Mouse (Mus musculus): ENCODE measurements around the gene Pttg1ip. TPM values are rescaled to one million over a fixed set of nuclear protein-coding genes. Genes with fewer than 3 reads are reported as not detected.

Pttg1ip gene
- polyA plus RNA-seq, 1 experiment from 2014 or later: 104 TPM

DNA sequence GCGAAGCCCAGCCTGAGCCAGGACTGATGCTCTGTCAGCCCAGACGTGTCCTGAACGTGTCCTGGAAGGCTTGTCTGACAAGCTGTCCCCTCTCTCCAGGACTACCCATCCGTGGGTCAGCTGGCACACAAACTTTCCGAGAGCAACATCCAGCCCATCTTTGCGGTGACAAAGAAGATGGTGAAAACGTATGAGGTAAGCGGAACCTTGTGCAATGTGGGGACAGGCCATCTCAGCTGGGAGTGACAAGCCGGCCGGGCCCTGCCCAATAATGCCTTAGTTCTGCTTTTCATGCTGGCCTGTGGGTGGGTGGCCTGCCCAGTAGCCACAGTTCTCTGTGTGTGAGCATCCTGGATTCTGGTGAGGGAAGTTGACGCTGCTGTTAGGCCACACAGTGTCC lies 30.6 kb upstream of the Pttg1ip start:
- Histone ChIP-seq H3K4me2 (no peak overlapping the region), H3K9me3 (replicated peaks) (no peaks in the 10 kb centered on the region), H3K36me3 (no peaks in the 10 kb centered on the region), H3K27ac (ENCODE audit: poor library complexity, severe bottlenecking) (no peak overlapping the region), H3K4me3 (no peak overlapping the region), H3K27me3 (replicated peaks) (no peaks in the 10 kb centered on the region), H3K9ac (no peak overlapping the region), H3K4me1 (replicated peaks) (peaks cover 9% of the 10 kb centered on the region; the same call in 1 of the 2 replicates)
- ATAC-seq (ENCODE audit: insufficient number of reproducible peaks, low FRiP score): no peak
- 64% methylated on average over 11 of the region's 11 CpGs for WGBS

DNA sequence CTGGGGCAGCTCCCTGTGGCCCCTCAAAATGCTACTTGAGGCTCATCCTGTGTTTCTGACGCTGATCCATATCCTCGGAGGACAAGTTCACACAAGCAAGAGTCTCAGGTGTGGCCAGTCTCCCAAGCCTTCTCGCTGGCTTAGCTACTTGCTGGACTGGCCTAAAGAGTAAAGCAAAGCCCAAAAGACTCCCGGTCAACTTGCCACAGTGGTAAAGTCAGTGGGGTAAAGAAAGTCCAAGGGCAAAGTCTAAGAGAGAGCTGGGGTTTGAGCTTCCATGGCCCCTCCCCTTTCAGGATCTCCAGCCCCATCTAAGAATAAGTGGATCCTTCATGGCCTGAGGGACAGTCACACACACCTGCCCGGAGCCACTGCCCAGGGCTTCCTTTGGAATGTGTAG lies 29.4 kb upstream of the Pttg1ip start:
- peaks cover 9% of the 10 kb centered on the region; the same call in 1 of the 2 replicates for H3K4me1 ChIP-seq (replicated peaks)
- WGBS: 79% methylated on average over 5 of the region's 5 CpGs
- ATAC-seq (ENCODE audit: insufficient number of reproducible peaks, low FRiP score): no peak
- no peak overlapping the region for H3K4me2 ChIP-seq
- no peaks in the 10 kb centered on the region for H3K36me3 ChIP-seq
- no peak overlapping the region for H3K27ac ChIP-seq (ENCODE audit: poor library complexity, severe bottlenecking)
- H3K27me3 ChIP-seq (replicated peaks): no peaks in the 10 kb centered on the region; the same call in 1 of the 2 replicates
- H3K4me3 ChIP-seq: no peak overlapping the region
- no peak overlapping the region for H3K9ac ChIP-seq
- no peaks in the 10 kb centered on the region for H3K9me3 ChIP-seq (replicated peaks)

DNA sequence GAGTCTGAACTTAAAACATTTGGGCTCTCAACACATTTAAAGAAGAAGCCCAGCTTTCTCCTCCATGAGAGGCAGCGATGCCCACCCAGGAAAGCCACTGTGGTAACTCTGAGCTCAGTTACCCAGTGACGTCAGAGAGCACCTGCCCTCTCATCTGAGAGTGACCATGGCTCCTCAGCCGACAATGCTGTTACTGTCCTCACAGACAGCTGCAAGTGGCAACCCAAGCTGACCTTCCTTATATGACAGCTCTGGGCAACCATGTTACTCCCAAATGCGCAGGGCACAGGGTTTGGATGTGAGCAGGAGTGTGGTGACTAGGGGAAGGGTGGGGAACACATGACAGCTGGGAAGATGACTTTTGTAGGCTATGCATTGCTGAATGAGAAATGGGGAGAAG lies 28.2 kb upstream of the Pttg1ip start:
- ATAC-seq (ENCODE audit: insufficient number of reproducible peaks, low FRiP score): no peak
- Histone ChIP-seq H3K4me2 (no peak overlapping the region), H3K27ac (ENCODE audit: poor library complexity, severe bottlenecking) (no peak overlapping the region), H3K36me3 (no peaks in the 10 kb centered on the region), H3K4me3 (no peak overlapping the region), H3K27me3 (replicated peaks) (no peaks in the 10 kb centered on the region; the same call in 1 of the 2 replicates), H3K9ac (no peak overlapping the region), H3K4me1 (replicated peaks) (peaks cover 9% of the 10 kb centered on the region; the same call in 1 of the 2 replicates), H3K9me3 (replicated peaks) (no peaks in the 10 kb centered on the region)
- WGBS: 75% methylated on average over 4 of the region's 4 CpGs

GRCm38 (mm10) chr10:77554918-77555317 lies 26.6 kb upstream of the Pttg1ip start:
- no peaks in the 10 kb centered on the region for H3K9me3 ChIP-seq (replicated peaks)
- no peak overlapping the region for H3K4me3 ChIP-seq
- no peaks in the 10 kb centered on the region for H3K4me1 ChIP-seq (replicated peaks)
- ATAC-seq (ENCODE audit: insufficient number of reproducible peaks, low FRiP score): no peak
- H3K4me2 ChIP-seq: no peak overlapping the region
- H3K9ac ChIP-seq: no peak overlapping the region
- H3K27ac ChIP-seq (ENCODE audit: poor library complexity, severe bottlenecking): no peak overlapping the region
- 69% methylated on average over 4 of the region's 4 CpGs for WGBS
- no peaks in the 10 kb centered on the region for H3K36me3 ChIP-seq
- H3K27me3 ChIP-seq (replicated peaks): peaks cover 2% of the 10 kb centered on the region; the same call in 1 of the 2 replicates

DNA sequence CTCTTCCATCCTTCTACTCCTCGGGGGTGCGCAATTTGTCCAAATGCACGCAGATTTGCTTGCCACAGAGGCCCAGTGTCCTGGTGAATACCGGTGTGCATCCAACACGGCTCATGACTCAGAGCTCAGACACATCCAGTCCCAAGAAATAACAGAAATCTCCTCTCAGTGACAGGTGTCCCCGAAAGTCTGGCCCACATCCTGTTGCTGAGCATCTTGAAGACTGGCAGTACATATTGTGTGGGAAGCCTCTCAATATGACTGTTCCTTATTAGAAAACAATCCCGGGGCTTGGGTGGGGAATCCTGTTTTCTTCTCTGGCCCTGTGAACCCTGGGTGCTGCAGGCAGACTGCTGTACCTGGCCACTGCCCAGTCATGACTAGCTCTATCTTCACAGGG lies 24.9 kb upstream of the Pttg1ip start:
- no peak overlapping the region for H3K4me2 ChIP-seq
- H3K9ac ChIP-seq: no peak overlapping the region
- H3K4me1 ChIP-seq (replicated peaks): peaks cover 8% of the 10 kb centered on the region
- H3K9me3 ChIP-seq (replicated peaks): no peaks in the 10 kb centered on the region
- WGBS: 85% methylated on average over 7 of the region's 7 CpGs
- H3K27me3 ChIP-seq (replicated peaks): peaks cover 6% of the 10 kb centered on the region
- H3K4me3 ChIP-seq: no peak overlapping the region
- no peak for ATAC-seq (ENCODE audit: insufficient number of reproducible peaks, low FRiP score)
- no peaks in the 10 kb centered on the region for H3K36me3 ChIP-seq
- no peak overlapping the region for H3K27ac ChIP-seq (ENCODE audit: poor library complexity, severe bottlenecking)

GRCm38 (mm10) chr10:77557641-77558040 lies 23.9 kb upstream of the Pttg1ip start:
- Histone ChIP-seq H3K27me3 (replicated peaks) (peaks cover 6% of the 10 kb centered on the region), H3K4me3 (no peak overlapping the region), H3K36me3 (no peaks in the 10 kb centered on the region), H3K27ac (ENCODE audit: poor library complexity, severe bottlenecking) (no peak overlapping the region), H3K9me3 (replicated peaks) (no peaks in the 10 kb centered on the region), H3K4me2 (no peak overlapping the region), H3K9ac (no peak overlapping the region), H3K4me1 (replicated peaks) (peaks cover 8% of the 10 kb centered on the region)
- ATAC-seq (ENCODE audit: insufficient number of reproducible peaks, low FRiP score): no peak
- WGBS: 83% methylated on average over 4 of the region's 4 CpGs

DNA sequence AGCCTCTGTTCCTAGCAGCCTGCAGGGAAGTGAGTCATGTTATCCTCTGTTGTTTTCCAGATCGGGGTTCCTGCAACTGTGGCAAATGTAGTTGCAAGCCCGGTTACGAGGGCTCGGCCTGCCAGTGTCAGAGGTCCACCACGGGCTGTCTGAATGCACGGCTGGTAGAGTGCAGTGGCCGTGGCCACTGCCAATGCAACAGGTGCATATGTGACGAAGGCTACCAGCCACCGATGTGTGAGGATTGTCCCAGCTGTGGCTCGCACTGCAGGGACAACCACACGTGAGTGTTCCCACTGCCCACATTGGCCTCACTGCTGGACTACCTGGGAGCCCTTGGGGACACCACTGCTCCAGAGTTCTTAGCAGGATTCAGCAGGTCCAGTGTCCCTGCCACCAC lies 21.4 kb upstream of the Pttg1ip start:
- no peak overlapping the region for H3K27ac ChIP-seq (ENCODE audit: poor library complexity, severe bottlenecking)
- WGBS: 80% methylated on average over 11 of the region's 11 CpGs

GRCm38 (mm10) chr10:77560830-77561229 lies 20.7 kb upstream of the Pttg1ip start:
- Histone ChIP-seq H3K27me3 (replicated peaks) (peaks cover 6% of the 10 kb centered on the region), H3K4me1 (replicated peaks) (peaks cover 8% of the 10 kb centered on the region), H3K4me3 (no peak overlapping the region), H3K9ac (no peak overlapping the region), H3K36me3 (no peaks in the 10 kb centered on the region), H3K27ac (ENCODE audit: poor library complexity, severe bottlenecking) (no peak overlapping the region), H3K9me3 (replicated peaks) (no peaks in the 10 kb centered on the region), H3K4me2 (no peak overlapping the region)
- ATAC-seq (ENCODE audit: insufficient number of reproducible peaks, low FRiP score): no peak
- 65% methylated on average over 9 of the region's 9 CpGs for WGBS

More for the DNA sequence above, 21.4 kb upstream of the Pttg1ip start:
- H3K4me2 ChIP-seq: no peak overlapping the region
- H3K4me1 ChIP-seq (replicated peaks): peaks cover 8% of the 10 kb centered on the region
- H3K36me3 ChIP-seq: no peaks in the 10 kb centered on the region
- H3K27me3 ChIP-seq (replicated peaks): peaks cover 6% of the 10 kb centered on the region
- no peak for ATAC-seq (ENCODE audit: insufficient number of reproducible peaks, low FRiP score)
- no peak overlapping the region for H3K9ac ChIP-seq
- no peaks in the 10 kb centered on the region for H3K9me3 ChIP-seq (replicated peaks)
- H3K4me3 ChIP-seq: no peak overlapping the region

- Histone ChIP-seq H3K9me3 (replicated peaks) (no peaks in the 10 kb centered on the region), H3K27me3 (replicated peaks) (peaks cover 6% of the 10 kb centered on the region)
- ATAC-seq (ENCODE audit: insufficient number of reproducible peaks, low FRiP score): no peak
Observed at GRCm38 (mm10) chr10:77561508-77561907, 20.0 kb upstream of the Pttg1ip start.

GRCm38 (mm10) chr10:77565005-77565404 lies 16.5 kb upstream of the Pttg1ip start:
- Histone ChIP-seq H3K4me3 (no peak overlapping the region), H3K9me3 (replicated peaks) (no peaks in the 10 kb centered on the region), H3K27ac (ENCODE audit: poor library complexity, severe bottlenecking) (no peak overlapping the region), H3K9ac (no peak overlapping the region), H3K36me3 (no peaks in the 10 kb centered on the region), H3K4me2 (no peak overlapping the region), H3K4me1 (replicated peaks) (peaks cover 12% of the 10 kb centered on the region), H3K27me3 (replicated peaks) (peaks cover 4% of the 10 kb centered on the region; the same call in 1 of the 2 replicates)
- no peak for ATAC-seq (ENCODE audit: insufficient number of reproducible peaks, low FRiP score)
- 71% methylated on average over 8 of the region's 8 CpGs for WGBS

More at GRCm38 (mm10) chr10:77561508-77561907, 20.0 kb upstream of the Pttg1ip start:
- WGBS: 44% methylated on average over 2 of the region's 2 CpGs
- Histone ChIP-seq H3K4me3 (no peak overlapping the region), H3K36me3 (no peaks in the 10 kb centered on the region), H3K27ac (ENCODE audit: poor library complexity, severe bottlenecking) (no peak overlapping the region), H3K4me1 (replicated peaks) (peaks cover 8% of the 10 kb centered on the region), H3K9ac (no peak overlapping the region), H3K4me2 (no peak overlapping the region)

- Histone ChIP-seq H3K9ac (no peak overlapping the region), H3K4me3 (no peak overlapping the region), H3K27ac (ENCODE audit: poor library complexity, severe bottlenecking) (no peak overlapping the region), H3K4me2 (no peak overlapping the region), H3K27me3 (replicated peaks) (peaks cover 5% of the 10 kb centered on the region; the same call in 1 of the 2 replicates), H3K36me3 (no peaks in the 10 kb centered on the region), H3K4me1 (replicated peaks) (0 out of 2 replicates have a peak, but pooled peaks cover 4% of the 10 kb centered on the region), H3K9me3 (replicated peaks) (no peaks in the 10 kb centered on the region)
- 29% methylated on average over 8 of the region's 8 CpGs for WGBS
- ATAC-seq (ENCODE audit: insufficient number of reproducible peaks, low FRiP score): no peak
Observed at GRCm38 (mm10) chr10:77566651-77567050, 14.9 kb upstream of the Pttg1ip start.

DNA sequence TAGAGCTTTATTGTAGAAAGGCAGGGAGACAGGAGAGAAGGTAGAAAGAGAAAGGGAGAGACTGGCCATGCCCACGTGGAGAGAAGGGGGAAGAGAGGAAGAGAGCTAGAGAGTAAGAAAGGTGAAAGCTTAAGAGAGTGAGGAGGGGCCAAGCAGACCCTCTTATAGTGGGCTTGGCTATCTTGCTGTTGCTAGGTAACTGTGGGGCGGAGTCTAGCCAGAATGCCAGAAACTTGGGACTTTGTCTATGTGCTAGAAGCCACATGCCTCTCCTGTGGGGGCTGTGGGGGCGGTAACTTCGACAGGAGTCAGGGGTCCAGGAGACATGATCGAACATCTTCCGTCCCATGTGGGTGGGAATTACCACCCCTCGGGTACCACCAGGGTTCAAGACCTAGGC lies 12.0 kb upstream of the Pttg1ip start:
- Histone ChIP-seq H3K36me3 (no peaks in the 10 kb centered on the region), H3K4me1 (replicated peaks) (0 out of 2 replicates have a peak, but pooled peaks cover 4% of the 10 kb centered on the region), H3K9me3 (replicated peaks) (no peaks in the 10 kb centered on the region), H3K4me2 (no peak overlapping the region), H3K27me3 (replicated peaks) (peaks cover 5% of the 10 kb centered on the region; the same call in 1 of the 2 replicates), H3K27ac (ENCODE audit: poor library complexity, severe bottlenecking) (no peak overlapping the region), H3K4me3 (no peak overlapping the region), H3K9ac (no peak overlapping the region)
- 35% methylated on average over 7 of the region's 7 CpGs for WGBS
- no peak for ATAC-seq (ENCODE audit: insufficient number of reproducible peaks, low FRiP score)
